Mouse (Mus musculus): ENCODE measurements around the gene Met. TPM values are rescaled to one million over a fixed set of nuclear protein-coding genes. Genes with fewer than 3 reads are reported as not detected.

Met gene
- total RNA-seq, 1 experiment: 7.6 TPM

- Histone ChIP-seq H3K27ac (ENCODE audit: insufficient read depth, low read depth, low read length, poor library complexity, severe bottlenecking) (no peak overlapping the region), H3K9me3 (ENCODE audit: control insufficient read depth, insufficient read depth, low read depth, low read length) (no peaks in the 10 kb centered on the region), H3K4me1 (ENCODE audit: control insufficient read depth in 2 of 2, insufficient read depth in 2 of 2, low read length in 2 of 2, poor library complexity in 1 of 2) (no peaks in the 10 kb centered on the region), H3K9ac (ENCODE audit: insufficient read depth, low read depth, low read length, poor library complexity, severe bottlenecking) (no peak overlapping the region), H3K36me3 (ENCODE audit: control insufficient read depth, insufficient read depth, low read length, poor library complexity, severe bottlenecking) (no peaks in the 10 kb centered on the region), H3K4me3 (ENCODE audit: insufficient read depth in 1 of 2, low read depth in 1 of 2, low read length in 2 of 2, poor library complexity in 1 of 2, severe bottlenecking in 1 of 2) (no peak overlapping the region)
- no peak for TF ChIP-seq MAFK (IDR thresholded peaks at IDR 0.05; ENCODE audit: insufficient read depth, low read depth, low read length)
- no peak for TF ChIP-seq ZC3H11A (IDR thresholded peaks at IDR 0.05; ENCODE audit: borderline replicate concordance, low read depth, low read length)
- no peak for TF ChIP-seq HCFC1 (IDR thresholded peaks at IDR 0.05; ENCODE audit: borderline replicate concordance, insufficient read depth, low read length)
- TF ChIP-seq CHD2 (IDR thresholded peaks at IDR 0.05; ENCODE audit: low read depth, low read length): no peak
- no peak for TF ChIP-seq ZNF384 (IDR thresholded peaks at IDR 0.05; ENCODE audit: low read depth, low read length)
- DNase-seq (ENCODE audit: low read depth, low spot score): no peak
- in situ Hi-C loops (cut with MboI; ENCODE audit: low sequenced_read_pairs in 2 of 2, unreplicated experiment in 2 of 2): no loop called here
Measured at GRCm38 (mm10) chr6:17521901-17522717, 58.5 kb downstream of the Met start.

GRCm38 (mm10) chr6:17522917-17523316, 59.3 kb downstream of the Met start:
- H3K27ac ChIP-seq (ENCODE audit: insufficient read depth, low read depth, low read length, poor library complexity, severe bottlenecking): no peak overlapping the region
- H3K36me3 ChIP-seq (ENCODE audit: control insufficient read depth, insufficient read depth, low read length, poor library complexity, severe bottlenecking): no peaks in the 10 kb centered on the region
- no peak overlapping the region for H3K4me3 ChIP-seq (ENCODE audit: insufficient read depth in 1 of 2, low read depth in 1 of 2, low read length in 2 of 2, poor library complexity in 1 of 2, severe bottlenecking in 1 of 2)
- no peak for DNase-seq (ENCODE audit: low read depth, low spot score)
- no peaks in the 10 kb centered on the region for H3K9me3 ChIP-seq (ENCODE audit: control insufficient read depth, insufficient read depth, low read depth, low read length)
- in situ Hi-C loops (cut with MboI; ENCODE audit: low sequenced_read_pairs in 2 of 2, unreplicated experiment in 2 of 2): no loop called here
- H3K9ac ChIP-seq (ENCODE audit: insufficient read depth, low read depth, low read length, poor library complexity, severe bottlenecking): no peak overlapping the region
- TF ChIP-seq ZNF384 (IDR thresholded peaks at IDR 0.05; ENCODE audit: low read depth, low read length) (no peak), ZC3H11A (IDR thresholded peaks at IDR 0.05; ENCODE audit: borderline replicate concordance, low read depth, low read length) (no peak), MAFK (IDR thresholded peaks at IDR 0.05; ENCODE audit: insufficient read depth, low read depth, low read length) (no peak), CHD2 (IDR thresholded peaks at IDR 0.05; ENCODE audit: low read depth, low read length) (no peak), HCFC1 (IDR thresholded peaks at IDR 0.05; ENCODE audit: borderline replicate concordance, insufficient read depth, low read length) (no peak)
- no peaks in the 10 kb centered on the region for H3K4me1 ChIP-seq (ENCODE audit: control insufficient read depth in 2 of 2, insufficient read depth in 2 of 2, low read length in 2 of 2, poor library complexity in 1 of 2)

- Histone ChIP-seq H3K4me3 (ENCODE audit: insufficient read depth in 1 of 2, low read depth in 1 of 2, low read length in 2 of 2, poor library complexity in 1 of 2, severe bottlenecking in 1 of 2) (no peak overlapping the region), H3K9me3 (ENCODE audit: control insufficient read depth, insufficient read depth, low read depth, low read length) (no peaks in the 10 kb centered on the region), H3K9ac (ENCODE audit: insufficient read depth, low read depth, low read length, poor library complexity, severe bottlenecking) (no peak overlapping the region), H3K27ac (ENCODE audit: insufficient read depth, low read depth, low read length, poor library complexity, severe bottlenecking) (no peak overlapping the region), H3K36me3 (ENCODE audit: control insufficient read depth, insufficient read depth, low read length, poor library complexity, severe bottlenecking) (no peaks in the 10 kb centered on the region), H3K4me1 (ENCODE audit: control insufficient read depth in 2 of 2, insufficient read depth in 2 of 2, low read length in 2 of 2, poor library complexity in 1 of 2) (no peaks in the 10 kb centered on the region)
- no peak for DNase-seq (ENCODE audit: low read depth, low spot score)
- TF ChIP-seq HCFC1 (IDR thresholded peaks at IDR 0.05; ENCODE audit: borderline replicate concordance, insufficient read depth, low read length) (no peak), ZNF384 (IDR thresholded peaks at IDR 0.05; ENCODE audit: low read depth, low read length) (no peak), ZC3H11A (IDR thresholded peaks at IDR 0.05; ENCODE audit: borderline replicate concordance, low read depth, low read length) (no peak), MAFK (IDR thresholded peaks at IDR 0.05; ENCODE audit: insufficient read depth, low read depth, low read length) (no peak), CHD2 (IDR thresholded peaks at IDR 0.05; ENCODE audit: low read depth, low read length) (no peak)
- in situ Hi-C loops (cut with MboI; ENCODE audit: low sequenced_read_pairs in 2 of 2, unreplicated experiment in 2 of 2): no loop called here
Measured at GRCm38 (mm10) chr6:17529490-17530269, 66.1 kb downstream of the Met start.

GRCm38 (mm10) chr6:17541615-17542014, 78.0 kb downstream of the Met start:
- TF ChIP-seq ZC3H11A (IDR thresholded peaks at IDR 0.05; ENCODE audit: borderline replicate concordance, low read depth, low read length): no peak
- TF ChIP-seq MAFK (IDR thresholded peaks at IDR 0.05; ENCODE audit: insufficient read depth, low read depth, low read length): no peak
- TF ChIP-seq CHD2 (IDR thresholded peaks at IDR 0.05; ENCODE audit: low read depth, low read length): no peak
- TF ChIP-seq ZNF384 (IDR thresholded peaks at IDR 0.05; ENCODE audit: low read depth, low read length): no peak
- no peak for TF ChIP-seq HCFC1 (IDR thresholded peaks at IDR 0.05; ENCODE audit: borderline replicate concordance, insufficient read depth, low read length)
- Histone ChIP-seq H3K27ac (ENCODE audit: insufficient read depth, low read depth, low read length, poor library complexity, severe bottlenecking) (no peak overlapping the region), H3K4me1 (ENCODE audit: control insufficient read depth in 2 of 2, insufficient read depth in 2 of 2, low read length in 2 of 2, poor library complexity in 1 of 2) (no peaks in the 10 kb centered on the region), H3K9me3 (ENCODE audit: control insufficient read depth, insufficient read depth, low read depth, low read length) (no peaks in the 10 kb centered on the region), H3K36me3 (ENCODE audit: control insufficient read depth, insufficient read depth, low read length, poor library complexity, severe bottlenecking) (no peaks in the 10 kb centered on the region), H3K9ac (ENCODE audit: insufficient read depth, low read depth, low read length, poor library complexity, severe bottlenecking) (no peak overlapping the region), H3K4me3 (ENCODE audit: insufficient read depth in 1 of 2, low read depth in 1 of 2, low read length in 2 of 2, poor library complexity in 1 of 2, severe bottlenecking in 1 of 2) (no peak overlapping the region)
- no peak for DNase-seq (ENCODE audit: low read depth, low spot score)
- in situ Hi-C loops (cut with MboI; ENCODE audit: low sequenced_read_pairs in 2 of 2, unreplicated experiment in 2 of 2): no loop called here

Measured in ES-E14 (cell line).